Mouse (Mus musculus) v-Abl transformed pro-B cells (cell line): ENCODE results near the gene Mmp23.
"Not testable (repeated sequence)": the region's sequence is repeated elsewhere in the genome, so short reads cannot be mapped to it uniquely, and the experiment has no call there.

Experiments used
- in situ Hi-C, 2 experiments: fragments of 400-800 bp; cut with MboI; formaldehyde crosslinking; loops; one replicate each; pipeline ENCODE4 v1.15.1; 2025; ENCODE audit not compliant: unreplicated experiment in 2 of 2

Mmp23 gene

GRCm38 (mm10) chr4:155653086-155653450, at the start of gene Mmp23:
Gene Mmp23, minus strand, starts transcription at chr4:155653384.
- in situ Hi-C loops = no loop called here

GRCm38 (mm10) chr4:155700425-155700824, 47.2 kb upstream of the Mmp23 start:
- in situ Hi-C loops = no loop called here

- in situ Hi-C loops = loop anchor here (5.0 to 25.0 kb wide), 6 partner anchors 39 to 609 kb away; partner anchors contain the start of genes Morn1 (in 1 of the 2) and Rer1 (in 1 of the 2)
Measured at GRCm38 (mm10) chr4:155696261-155697255, 43.4 kb upstream of the Mmp23 start.

- in situ Hi-C loops = loop anchor here (5.0 to 25.0 kb wide), 6 partner anchors 38 to 608 kb away; partner anchors contain the start of genes Morn1 (in 1 of the 2) and Rer1 (in 1 of the 2)
Measured at GRCm38 (mm10) chr4:155695531-155696062, 42.4 kb upstream of the Mmp23 start.

GRCm38 (mm10) chr4:155694482-155695401, 41.6 kb upstream of the Mmp23 start:
- in situ Hi-C loops = loop anchor here (5.0 to 25.0 kb wide), 6 partner anchors 37 to 607 kb away; partner anchors contain the start of genes Morn1 (in 1 of the 2) and Rer1 (in 1 of the 2)

GRCm38 (mm10) chr4:155694111-155694481, 40.9 kb upstream of the Mmp23 start, which contains the start of gene Fndc10:
Gene Fndc10, plus strand, starts transcription at chr4:155694342.
- in situ Hi-C loops = loop anchor here (10.0 to 25.0 kb wide), 4 partner anchors 61 to 607 kb away; partner anchors contain the start of genes Morn1 (in 1 of the 2) and Rer1 (in 1 of the 2)

- in situ Hi-C loops = loop anchor here (10.0 to 25.0 kb wide), 4 partner anchors 62 to 605 kb away; partner anchors contain the start of genes Morn1 (in 1 of the 2) and Rer1 (in 1 of the 2)
Measured at GRCm38 (mm10) chr4:155692421-155692820, 39.2 kb upstream of the Mmp23 start.

GRCm38 (mm10) chr4:155690571-155691375, 37.6 kb upstream of the Mmp23 start:
- in situ Hi-C loops = loop anchor here (10.0 to 25.0 kb wide), 4 partner anchors 64 to 603 kb away; partner anchors contain the start of genes Morn1 (in 1 of the 2) and Rer1 (in 1 of the 2)

GRCm38 (mm10) chr4:155687764-155688163, 34.6 kb upstream of the Mmp23 start:
- in situ Hi-C loops = loop anchor here in 1 of 2 experiments (25.0 kb wide), 1 partner anchor 600 kb away; the partner anchor contains the start of genes Morn1 and Rer1

GRCm38 (mm10) chr4:155683670-155684277, 30.6 kb upstream of the Mmp23 start:
- in situ Hi-C loops = loop anchor here in 1 of 2 experiments (25.0 kb wide), 1 partner anchor 596 kb away; the partner anchor contains the start of genes Morn1 and Rer1

GRCm38 (mm10) chr4:155675991-155676390, 22.8 kb upstream of the Mmp23 start:
- in situ Hi-C loops = loop anchor here in 1 of 2 experiments (25.0 kb wide), 1 partner anchor 589 kb away; the partner anchor contains the start of genes Morn1 and Rer1

GRCm38 (mm10) chr4:155672082-155672481, 18.9 kb upstream of the Mmp23 start:
- in situ Hi-C loops = no loop called here

GRCm38 (mm10) chr4:155670236-155670635, 17.1 kb upstream of the Mmp23 start:
- in situ Hi-C loops = not testable (repeated sequence)

GRCm38 (mm10) chr4:155669598-155670075, 16.5 kb upstream of the Mmp23 start:
- in situ Hi-C loops = no loop called here

GRCm38 (mm10) chr4:155668689-155669597, 15.8 kb upstream of the Mmp23 start, which contains the start of gene Mib2:
Gene Mib2, minus strand, starts transcription at chr4:155669198.
- in situ Hi-C loops = no loop called here

GRCm38 (mm10) chr4:155666903-155667302, 13.7 kb upstream of the Mmp23 start:
- in situ Hi-C loops = no loop called here

- in situ Hi-C loops = no loop called here
Measured at GRCm38 (mm10) chr4:155660641-155661040, 7.5 kb upstream of the Mmp23 start.
